Mouse (Mus musculus) forebrain, embryonic 15.5 days (tissue): ENCODE data around the gene Vdac2. TPM values are rescaled to one million over a fixed set of nuclear protein-coding genes. Genes with fewer than 3 reads are reported as not detected.

Experiments
- ATAC-seq: fragments of 200-750 bp; cut with Nextera tagmentation; replicated peaks from 2 replicates; pipeline ENCODE4 v1.8.0; 2017; ENCODE audit warnings: mild to moderate bottlenecking, moderate TSS enrichment, moderate library complexity
- H3K27ac ChIP-seq: fragments of 300-500 bp; sonication (generic); replicated peaks from 2 replicates; pipeline ENCODE4 v1.5.1; 2015; ENCODE audit warnings: mild to moderate bottlenecking, inconsistent platforms
- H3K27me3 ChIP-seq: fragments of 300-500 bp; sonication (generic); 2 replicates; pipeline ENCODE4 v1.6.1; 2015; ENCODE audit warnings: inconsistent platforms
- H3K36me3 ChIP-seq: fragments of 300-500 bp; sonication (generic); 2 replicates; pipeline ENCODE4 v1.6.1; 2015; ENCODE audit warnings: mild to moderate bottlenecking, inconsistent platforms
- H3K4me1 ChIP-seq: fragments of 300-500 bp; sonication (generic); 2 replicates; pipeline ENCODE4 v1.6.1; 2015; ENCODE audit warnings: inconsistent platforms
- H3K4me2 ChIP-seq: fragments of 300-500 bp; sonication (generic); replicated peaks from 2 replicates; pipeline ENCODE4 v1.6.1; 2015; ENCODE audit warnings: mild to moderate bottlenecking, inconsistent platforms
- H3K4me3 ChIP-seq: fragments of 300-500 bp; sonication (generic); 2 replicates; pipeline ENCODE4 v1.5.1; 2015; ENCODE audit warnings: mild to moderate bottlenecking, inconsistent platforms
- H3K9ac ChIP-seq: fragments of 300-500 bp; sonication (generic); replicated peaks from 2 replicates; pipeline ENCODE4 v1.6.1; 2015; ENCODE audit warnings: mild to moderate bottlenecking, inconsistent platforms
- H3K9me3 ChIP-seq: fragments of 300-500 bp; sonication (generic); 2 replicates; pipeline ENCODE4 v1.6.1; 2016; ENCODE audit warnings: inconsistent platforms
- WGBS: fragments of 180-500 bp; shearing (Covaris S2); methylation state at CpG from one replicate; pipeline ENCODE4 v1.1.7; 2015; ENCODE audit warnings: mixed read lengths; 5-methylcytosine and 5-hydroxymethylcytosine counted together
- polyA plus RNA-seq: library from polyadenylated mRNA; unstranded; fragments of >200 nt; fragmentation: Nextera tagmentation; extraction: Ambion mirVana; gene quantifications from 2 replicates; pipeline ENCODE4 v1.2.1, GENCODE M21; 2015

Gene Vdac2
- polyA plus RNA-seq, 1 experiment from 2014 or later: 250 TPM

DNA sequence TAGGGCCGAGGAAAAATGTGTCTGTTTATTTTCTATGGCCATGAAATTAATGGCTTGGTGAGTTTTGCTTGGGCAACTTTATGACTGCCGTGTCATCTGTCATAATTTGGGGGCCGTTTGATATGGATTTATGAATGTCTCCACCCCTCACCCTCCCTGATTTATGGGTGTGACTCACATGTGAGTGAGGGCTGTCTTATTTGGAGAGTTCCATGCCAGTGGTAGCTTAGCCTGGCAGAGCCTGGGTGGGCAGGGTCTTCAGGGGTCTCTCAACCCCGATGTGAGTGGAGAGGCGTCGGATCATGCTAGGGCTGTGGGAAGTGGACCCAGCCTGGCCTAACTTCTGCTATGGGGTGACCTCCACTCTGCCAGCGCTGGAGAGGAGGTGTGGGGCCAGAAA lies 41.8 kb downstream of the Vdac2 start:
- WGBS: 89% methylated on average over 7 of the region's 7 CpGs
- Histone ChIP-seq H3K36me3 (no peaks in the 10 kb centered on the region), H3K4me3 (no peak overlapping the region), H3K9me3 (no peaks in the 10 kb centered on the region), H3K9ac (no peak overlapping the region), H3K27ac (no peak overlapping the region), H3K4me1 (no peaks in the 10 kb centered on the region), H3K4me2 (no peak overlapping the region), H3K27me3 (no peaks in the 10 kb centered on the region)
- ATAC-seq: no peak

DNA sequence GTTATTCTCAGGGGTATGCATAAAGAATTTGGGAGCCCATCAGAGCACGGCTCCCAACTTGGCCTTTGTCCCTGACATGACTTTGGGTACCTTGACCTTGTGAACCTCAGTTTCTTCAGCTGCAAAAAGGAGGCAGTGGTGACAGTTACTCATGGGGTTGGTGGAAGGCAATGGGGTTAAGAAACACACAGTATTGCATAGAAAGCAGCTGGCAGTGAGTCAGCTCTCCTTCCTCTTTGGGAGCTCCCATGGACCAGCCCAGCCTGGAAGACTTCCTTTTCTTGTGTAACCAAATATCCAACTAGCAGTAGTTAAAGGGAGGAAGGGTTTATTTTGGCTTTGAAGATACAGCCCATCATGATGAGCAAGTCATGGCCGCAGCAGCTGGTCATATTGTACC lies 65.4 kb downstream of the Vdac2 start:
- WGBS: 92% methylated on average over 2 of the region's 2 CpGs
- H3K4me2 ChIP-seq: no peak overlapping the region
- ATAC-seq: no peak
- no peak overlapping the region for H3K9ac ChIP-seq
- no peak overlapping the region for H3K4me3 ChIP-seq
- no peaks in the 10 kb centered on the region for H3K4me1 ChIP-seq
- H3K27ac ChIP-seq: no peak overlapping the region
- H3K9me3 ChIP-seq: no peaks in the 10 kb centered on the region
- H3K27me3 ChIP-seq: no peaks in the 10 kb centered on the region
- no peaks in the 10 kb centered on the region for H3K36me3 ChIP-seq

DNA sequence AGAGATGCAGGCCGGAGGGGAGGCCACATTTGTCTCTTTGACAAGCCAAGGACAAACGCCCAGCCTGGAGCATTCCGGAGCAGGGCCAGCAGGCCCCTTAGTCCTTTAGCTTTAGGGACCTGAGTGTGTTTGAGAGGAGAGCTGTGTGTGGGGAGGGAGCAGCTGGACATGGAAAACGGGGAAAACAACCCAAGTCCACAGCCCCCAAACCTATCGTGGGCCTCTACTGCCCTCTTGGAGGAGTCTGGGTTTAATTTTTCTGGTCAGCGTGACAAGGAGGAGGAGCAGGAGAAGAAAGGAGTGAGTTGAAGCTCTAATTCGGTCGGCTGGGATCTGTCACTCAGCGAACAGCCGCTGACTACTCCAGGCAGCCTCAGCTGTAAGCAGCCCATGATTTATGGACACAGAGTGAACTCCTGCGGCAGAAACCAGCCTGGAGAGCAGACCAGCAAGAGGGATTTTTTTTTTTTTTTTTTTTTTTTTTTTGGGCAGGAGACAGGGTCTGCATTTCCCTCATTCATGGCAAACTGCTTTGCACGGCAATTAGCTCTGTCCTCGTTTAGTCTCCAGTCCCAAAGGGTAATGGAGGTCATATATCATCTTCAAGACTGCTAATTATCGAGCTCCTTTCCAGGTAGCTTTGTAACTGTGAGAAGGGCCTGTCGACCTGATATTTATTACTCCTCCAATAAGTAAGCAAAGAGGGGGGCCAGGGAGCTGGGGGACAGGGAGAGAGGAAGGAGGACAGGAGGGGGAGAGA lies 66.7 kb downstream of the Vdac2 start:
- Histone ChIP-seq H3K27ac (no peak overlapping the region), H3K36me3 (no peaks in the 10 kb centered on the region), H3K9ac (no peak overlapping the region), H3K4me1 (no peaks in the 10 kb centered on the region), H3K27me3 (no peaks in the 10 kb centered on the region), H3K4me2 (no peak overlapping the region), H3K9me3 (no peaks in the 10 kb centered on the region), H3K4me3 (no peak overlapping the region)
- ATAC-seq: no peak
- 41% methylated on average over 15 of the region's 15 CpGs for WGBS

DNA sequence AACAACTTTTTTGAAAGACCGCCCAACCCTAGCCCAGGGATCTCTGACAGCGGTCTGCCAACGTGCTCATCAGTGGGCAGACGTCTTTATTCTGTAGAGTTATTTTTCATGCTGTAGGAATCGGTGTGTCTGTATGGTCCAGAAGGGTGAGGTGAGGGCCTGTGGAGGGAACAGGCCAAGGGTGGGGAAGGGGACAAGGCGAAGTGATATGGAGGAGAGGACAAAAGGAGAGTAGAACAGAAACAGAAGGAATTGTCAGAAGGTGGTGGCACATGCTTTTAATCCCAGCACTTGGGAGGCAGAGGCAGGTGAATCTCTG lies 67.3 kb downstream of the Vdac2 start:
- Histone ChIP-seq H3K9me3 (no peaks in the 10 kb centered on the region), H3K4me3 (no peak overlapping the region), H3K4me2 (no peak overlapping the region), H3K27me3 (no peaks in the 10 kb centered on the region), H3K4me1 (no peaks in the 10 kb centered on the region), H3K9ac (no peak overlapping the region), H3K36me3 (no peaks in the 10 kb centered on the region), H3K27ac (no peak overlapping the region)
- 88% methylated on average over 6 of the region's 6 CpGs for WGBS
- no peak for ATAC-seq

Other genes with a start within 250 kb of the Vdac2 start
- gene Dupd1, start 110.7 kb upstream of the Vdac2 start, polyA plus RNA-seq: 0.22 TPM in 1 of 2 replicates, not detected in the other
- gene Samd8, start 74.7 kb upstream of the Vdac2 start, polyA plus RNA-seq: 24.2 and 24.6 TPM in 2 replicates
- gene Dusp13, start 74.1 kb upstream of the Vdac2 start, polyA plus RNA-seq: not detected in 2 replicates
- 31.7 and 33.0 TPM in 2 replicates for gene Comtd1, start 23.7 kb downstream of the Vdac2 start, polyA plus RNA-seq
- gene Zfp503, start 164.4 kb downstream of the Vdac2 start, polyA plus RNA-seq: 7.4 TPM in 2 replicates
- 0.15 TPM in 1 of 2 replicates, not detected in the other for gene Lrmda, start 194.5 kb downstream of the Vdac2 start, polyA plus RNA-seq